Mouse (Mus musculus) hindbrain, embryonic 16.5 days (tissue): Measurements from ENCODE around the gene Myod1. TPM values are rescaled to one million over a fixed set of nuclear protein-coding genes. Genes with fewer than 3 reads are reported as not detected.

Source experiments
- ATAC-seq: fragments of 200-750 bp; cut with Nextera tagmentation; 2 replicates; pipeline ENCODE4 v1.8.0; 2017; ENCODE audit warnings: moderate TSS enrichment, moderate library complexity
- H3K27ac ChIP-seq: fragments of 300-500 bp; sonication (generic); 2 replicates; pipeline ENCODE4 v1.5.1; 2014; ENCODE audit warnings: low read depth, mild to moderate bottlenecking, control low read depth, low read length, moderate library complexity
- H3K27me3 ChIP-seq: fragments of 300-500 bp; sonication (generic); replicated peaks from 2 replicates; pipeline ENCODE4 v1.6.1; 2014; ENCODE audit warnings: low read length; ENCODE audit not compliant: control insufficient read depth, insufficient read depth
- H3K36me3 ChIP-seq: fragments of 300-500 bp; sonication (generic); 2 replicates; pipeline ENCODE4 v1.6.1; 2014; ENCODE audit warnings: mild to moderate bottlenecking, low read length, moderate library complexity, mixed read lengths; ENCODE audit not compliant: control insufficient read depth, insufficient read depth
- H3K4me1 ChIP-seq: fragments of 300-500 bp; sonication (generic); 2 replicates; pipeline ENCODE4 v1.6.1; 2014; ENCODE audit warnings: low read depth, low read length; ENCODE audit not compliant: control insufficient read depth, insufficient read depth
- H3K4me2 ChIP-seq: fragments of 300-500 bp; sonication (generic); 2 replicates; pipeline ENCODE4 v1.6.1; 2014; ENCODE audit warnings: mild to moderate bottlenecking, low read length, control low read depth, moderate library complexity
- H3K4me3 ChIP-seq: fragments of 300-500 bp; sonication (generic); 2 replicates; pipeline ENCODE4 v1.5.1; 2014; ENCODE audit warnings: mild to moderate bottlenecking, low read length, control low read depth, moderate library complexity
- H3K9ac ChIP-seq: fragments of 300-500 bp; sonication (generic); 2 replicates; pipeline ENCODE4 v1.6.1; 2014; ENCODE audit warnings: low read depth, mild to moderate bottlenecking, control low read depth, low read length, moderate library complexity
- H3K9me3 ChIP-seq: fragments of 300-500 bp; sonication (generic); 2 replicates; pipeline ENCODE4 v1.6.1; 2014; ENCODE audit warnings: mild to moderate bottlenecking, low read length, moderate library complexity; ENCODE audit not compliant: control insufficient read depth
- WGBS: fragments of 180-500 bp; shearing (Covaris S2); extraction: QIAGEN DNeasy Blood & Tissue Kit; methylation state at CpG from one replicate; pipeline ENCODE4 v1.1.7; 2014; 5-methylcytosine and 5-hydroxymethylcytosine counted together
- polyA plus RNA-seq: library from polyadenylated mRNA; unstranded; fragments of >200 nt; fragmentation: Nextera tagmentation; extraction: Ambion mirVana; gene quantifications from 2 replicates; pipeline ENCODE4 v1.2.1, GENCODE M21; 2015

The Myod1 gene
- polyA plus RNA-seq, 1 experiment from 2014 or later = 0.19 TPM

DNA sequence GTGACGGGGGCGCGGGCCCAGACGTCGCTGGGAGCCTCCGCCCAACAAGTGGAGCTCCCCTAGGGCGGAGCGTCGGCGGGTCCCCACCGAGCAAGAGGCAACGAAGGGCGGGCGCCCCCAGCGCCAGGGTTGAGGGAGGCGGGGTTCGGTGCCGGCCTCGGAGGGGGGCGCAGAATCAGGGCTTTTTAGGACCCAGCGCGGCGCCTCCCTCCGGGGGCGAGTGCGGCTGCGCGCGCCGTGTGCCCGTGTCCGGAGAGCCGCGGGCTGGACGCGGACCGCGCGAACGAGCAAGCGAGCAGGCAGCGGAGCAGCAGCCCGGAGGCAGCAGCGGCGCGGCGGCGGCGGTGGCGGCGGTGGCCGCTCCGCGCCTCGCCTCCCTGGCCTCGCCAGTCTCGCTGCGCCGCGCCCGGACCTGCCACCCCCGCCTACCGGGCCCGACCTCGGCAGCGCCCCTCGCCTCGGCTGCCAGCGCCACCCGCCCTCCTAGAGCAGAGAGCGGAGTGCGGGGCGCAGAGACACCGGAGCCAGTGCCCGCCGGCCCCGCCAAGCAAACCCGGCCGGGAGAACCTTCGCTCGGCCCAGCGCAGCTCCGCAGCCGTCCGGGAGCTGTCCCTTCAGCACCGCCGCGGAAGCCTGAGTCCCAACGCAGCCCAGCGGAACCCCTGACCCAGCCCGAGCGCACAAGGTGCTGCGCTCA, 20.1 kb downstream of the Myod1 start, which contains the start of gene Kcnc1:
TSS of gene Kcnc1 (plus strand) at position 267 of the 697 bp plus-strand sequence.
- Histone ChIP-seq H3K27ac (peak within 1 kb of the TSS; percentile 88), H3K9ac (peak within 1 kb of the TSS; percentile 97), H3K27me3 (peaks cover 13% of the 10 kb centered on the region), H3K4me3 (peak within 1 kb of the TSS; percentile 89), H3K9me3 (no peaks in the 10 kb centered on the region), H3K4me1 (peaks cover 35% of the 10 kb centered on the region), H3K36me3 (no peaks in the 10 kb centered on the region), H3K4me2 (peak within 1 kb of the TSS; percentile 83)
- under 1% methylated on average over 65 of the region's 93 CpGs for WGBS
- ATAC-seq = peak; percentile 71

DNA sequence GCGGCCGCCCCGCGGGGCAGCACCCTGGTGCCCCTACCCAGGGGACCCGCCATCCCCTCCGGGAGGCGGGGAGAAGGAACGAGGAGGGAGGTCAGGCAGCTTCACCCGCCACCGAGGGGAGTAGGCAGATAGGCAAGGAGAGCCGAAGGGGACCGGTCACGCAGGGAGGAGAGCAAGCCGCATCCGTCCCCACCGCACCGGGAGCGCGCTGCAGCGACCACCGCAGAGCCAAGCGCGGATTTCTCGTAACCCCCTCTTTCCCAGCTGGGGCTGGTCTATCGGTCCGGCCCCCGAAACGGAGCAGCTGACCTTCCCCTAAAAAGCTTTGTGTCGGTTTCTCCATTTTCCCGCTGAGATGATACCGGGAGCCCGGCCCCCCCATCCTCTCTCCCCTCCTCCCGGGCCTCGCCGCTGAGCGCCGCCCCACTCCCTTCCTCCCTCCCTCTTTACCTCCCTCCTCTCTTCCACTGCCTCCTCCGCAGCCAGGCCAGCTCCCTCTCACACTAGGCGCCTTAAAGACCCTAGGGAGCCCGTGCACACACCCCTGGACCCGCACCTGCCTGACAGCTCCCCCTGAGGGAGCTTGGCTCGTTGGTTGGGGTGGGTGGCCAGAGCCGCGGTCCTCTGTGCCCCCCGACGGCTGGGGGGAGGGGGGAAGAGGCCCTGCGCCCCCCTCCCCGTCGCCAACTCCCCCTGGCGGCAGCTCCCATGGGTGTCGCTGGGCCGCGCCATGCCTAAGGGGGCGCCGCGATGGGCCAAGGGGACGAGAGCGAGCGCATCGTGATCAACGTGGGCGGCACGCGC, 20.9 kb downstream of the Myod1 start:
- peaks cover 42% of the 10 kb centered on the region for H3K4me1 ChIP-seq
- peaks cover 13% of the 10 kb centered on the region for H3K27me3 ChIP-seq
- WGBS = under 1% methylated on average over 61 of the region's 64 CpGs

DNA sequence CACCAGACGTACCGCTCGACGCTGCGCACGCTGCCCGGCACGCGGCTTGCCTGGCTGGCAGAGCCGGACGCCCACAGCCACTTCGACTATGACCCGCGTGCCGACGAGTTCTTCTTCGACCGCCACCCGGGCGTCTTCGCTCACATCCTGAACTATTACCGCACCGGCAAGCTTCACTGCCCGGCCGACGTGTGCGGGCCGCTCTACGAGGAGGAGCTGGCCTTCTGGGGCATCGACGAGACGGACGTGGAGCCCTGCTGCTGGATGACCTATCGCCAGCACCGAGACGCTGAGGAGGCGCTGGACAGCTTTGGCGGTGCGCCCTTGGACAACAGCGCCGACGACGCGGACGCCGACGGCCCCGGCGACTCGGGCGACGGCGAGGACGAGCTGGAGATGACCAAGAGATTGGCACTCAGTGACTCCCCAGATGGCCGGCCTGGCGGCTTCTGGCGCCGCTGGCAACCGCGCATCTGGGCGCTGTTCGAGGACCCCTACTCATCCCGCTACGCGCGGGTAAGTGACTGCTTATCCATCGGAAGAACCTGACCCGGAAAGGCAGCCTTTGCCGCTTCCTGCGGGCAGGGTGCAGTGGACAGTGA, 21.6 kb downstream of the Myod1 start:
- H3K4me3 ChIP-seq = peak overlapping the region; percentile 89
- no peak for ATAC-seq
- 7% methylated on average over 70 of the region's 70 CpGs for WGBS
- peaks cover 13% of the 10 kb centered on the region for H3K27me3 ChIP-seq
- no peaks in the 10 kb centered on the region for H3K9me3 ChIP-seq
- H3K9ac ChIP-seq = peak overlapping the region; percentile 97
- H3K4me2 ChIP-seq = peak overlapping the region; percentile 83
- H3K36me3 ChIP-seq = no peaks in the 10 kb centered on the region
- peaks cover 43% of the 10 kb centered on the region for H3K4me1 ChIP-seq
- peak overlapping the region; percentile 88 for H3K27ac ChIP-seq

More for the DNA sequence above, 20.9 kb downstream of the Myod1 start:
- peak overlapping the region; percentile 88 for H3K27ac ChIP-seq
- H3K4me3 ChIP-seq = peak overlapping the region; percentile 89
- H3K4me2 ChIP-seq = peak overlapping the region; percentile 83
- peak; percentile 52 for ATAC-seq
- H3K36me3 ChIP-seq = no peaks in the 10 kb centered on the region
- H3K9ac ChIP-seq = peak overlapping the region; percentile 97
- no peaks in the 10 kb centered on the region for H3K9me3 ChIP-seq

DNA sequence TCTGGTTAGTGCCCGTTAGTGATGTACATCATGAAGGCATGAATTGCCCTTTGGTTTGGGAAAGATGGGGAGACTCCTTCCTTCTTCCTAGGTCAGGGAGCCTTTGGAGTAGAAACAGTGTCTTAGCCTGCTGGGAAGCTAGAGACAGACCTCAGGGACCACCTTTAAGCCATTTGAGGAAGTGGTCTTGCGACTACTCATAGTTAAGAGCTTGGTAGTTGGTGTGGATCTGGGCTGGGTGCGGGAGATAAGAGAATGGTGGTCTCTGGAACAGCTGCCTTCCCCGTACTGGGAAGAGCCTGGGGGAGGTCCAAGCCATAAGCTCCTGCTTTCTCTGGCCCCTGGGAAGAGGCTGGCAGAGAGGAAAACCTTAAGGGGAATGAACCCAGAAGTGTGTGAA, 22.3 kb downstream of the Myod1 start:
- no peak for ATAC-seq
- peak overlapping the region; percentile 97; the same call in 1 of the 2 replicates for H3K9ac ChIP-seq
- H3K4me2 ChIP-seq = peak overlapping the region; percentile 83
- H3K36me3 ChIP-seq = no peaks in the 10 kb centered on the region
- H3K9me3 ChIP-seq = no peaks in the 10 kb centered on the region
- H3K27ac ChIP-seq = no peak overlapping the region
- 47% methylated on average over 4 of the region's 4 CpGs for WGBS
- H3K4me3 ChIP-seq = peak overlapping the region; percentile 89
- H3K27me3 ChIP-seq = peaks cover 13% of the 10 kb centered on the region
- H3K4me1 ChIP-seq = peaks cover 43% of the 10 kb centered on the region

DNA sequence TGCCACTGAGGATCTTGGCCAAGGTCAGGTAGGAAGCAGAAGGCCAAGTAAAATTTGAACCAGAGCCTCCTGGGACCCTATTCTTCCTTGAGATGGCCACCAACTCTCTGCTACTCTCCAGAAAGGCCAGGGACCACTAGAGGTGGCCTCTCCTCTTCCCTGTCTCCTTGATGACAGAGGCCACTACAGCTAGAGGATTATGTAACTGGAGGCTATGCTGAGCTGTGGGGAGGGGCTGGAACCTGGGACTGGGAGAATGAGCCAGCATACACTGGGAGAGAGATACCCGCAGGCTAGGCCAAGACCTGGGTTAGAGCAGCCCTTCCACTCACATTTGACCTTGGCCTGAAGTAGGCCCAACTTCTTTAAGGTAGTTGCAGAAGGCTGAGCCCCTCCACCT, 23.4 kb downstream of the Myod1 start:
- 90% methylated on average over 1 of the region's 1 CpGs for WGBS
- no peak overlapping the region for H3K27ac ChIP-seq
- peak overlapping the region; percentile 59 for H3K9ac ChIP-seq
- peaks cover 8% of the 10 kb centered on the region for H3K27me3 ChIP-seq
- ATAC-seq = no peak
- peak overlapping the region; percentile 83 for H3K4me2 ChIP-seq
- peak overlapping the region; percentile 89 for H3K4me3 ChIP-seq
- H3K4me1 ChIP-seq = peaks cover 43% of the 10 kb centered on the region
- H3K9me3 ChIP-seq = no peaks in the 10 kb centered on the region
- H3K36me3 ChIP-seq = 0 out of 2 replicates have a peak, but pooled peaks cover under 1% of the 10 kb centered on the region

DNA sequence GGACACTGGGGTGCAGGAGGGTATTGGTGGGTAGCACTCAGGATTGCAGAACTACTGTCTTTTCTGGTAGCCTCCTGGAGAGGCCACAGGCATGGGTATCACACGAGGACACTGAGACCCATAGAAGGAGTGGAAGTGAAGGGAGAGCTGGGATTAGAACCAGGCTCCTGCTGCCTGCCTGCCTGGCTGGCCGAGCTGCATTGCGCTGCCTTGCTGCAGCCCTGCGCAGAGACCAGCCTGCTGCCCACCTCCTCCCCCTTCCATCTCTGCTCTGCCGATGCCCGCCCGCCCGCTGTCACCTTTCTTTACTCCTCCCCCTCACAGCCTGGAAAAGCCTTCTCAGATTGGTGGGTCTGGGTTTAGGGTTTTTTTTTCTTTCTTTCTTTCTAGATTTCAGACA, 24.1 kb downstream of the Myod1 start:
- H3K4me2 ChIP-seq = peak overlapping the region; percentile 83
- no peak overlapping the region for H3K27ac ChIP-seq
- 22% methylated on average over 8 of the region's 8 CpGs for WGBS

DNA sequence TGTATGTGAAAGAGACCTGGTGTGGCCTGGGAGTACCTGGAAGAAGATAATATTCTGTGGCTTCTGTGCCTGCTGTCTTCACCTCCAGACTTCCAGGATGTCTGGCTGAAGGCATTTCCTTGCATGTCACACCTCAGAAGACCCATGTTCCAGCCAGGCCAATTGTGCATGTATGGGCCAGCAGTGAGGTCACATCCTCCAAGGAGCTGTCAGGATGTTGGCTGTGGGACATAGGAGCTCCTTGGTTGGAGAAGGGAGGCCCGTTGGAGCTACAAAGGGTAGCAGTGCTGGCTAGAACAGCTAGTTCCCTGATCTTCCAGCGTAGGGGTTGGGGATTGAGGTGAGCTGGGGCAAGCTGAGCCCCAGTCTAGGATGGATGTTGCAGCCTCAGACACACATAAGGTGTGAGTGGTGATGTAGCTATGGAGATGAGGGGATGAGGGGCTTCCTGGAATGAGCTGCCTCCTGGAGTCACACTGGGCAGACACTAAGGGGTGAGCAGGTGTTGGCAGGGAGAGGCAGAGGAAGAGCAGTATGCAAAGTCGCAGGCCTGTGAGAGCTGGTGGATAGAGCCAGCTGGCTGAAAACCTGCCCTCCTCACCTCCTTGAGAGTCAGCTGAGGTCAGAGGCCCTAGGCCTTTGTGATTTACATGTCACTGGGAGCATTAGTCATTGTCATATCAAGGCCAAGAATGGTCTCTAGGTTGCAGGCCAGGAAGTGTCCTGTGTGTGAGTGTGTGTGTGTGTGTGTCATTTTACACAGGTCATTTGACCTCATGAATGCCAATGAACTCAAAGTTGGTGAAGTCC, 25.3 kb downstream of the Myod1 start:
- no peaks in the 10 kb centered on the region for H3K27me3 ChIP-seq
- H3K4me3 ChIP-seq = peak overlapping the region; percentile 89
- 0 out of 2 replicates have a peak, but pooled peaks cover 4% of the 10 kb centered on the region for H3K36me3 ChIP-seq
- 66% methylated on average over 3 of the region's 3 CpGs for WGBS
- no peaks in the 10 kb centered on the region for H3K9me3 ChIP-seq
- ATAC-seq = no peak
- H3K4me1 ChIP-seq = peaks cover 38% of the 10 kb centered on the region
- no peak overlapping the region for H3K27ac ChIP-seq
- no peak overlapping the region for H3K9ac ChIP-seq
- H3K4me2 ChIP-seq = peak overlapping the region; percentile 83

More for the DNA sequence above, 24.1 kb downstream of the Myod1 start:
- peak; percentile 18; the same call in 1 of the 2 replicates for ATAC-seq
- peaks cover 43% of the 10 kb centered on the region for H3K4me1 ChIP-seq
- no peaks in the 10 kb centered on the region for H3K9me3 ChIP-seq
- H3K4me3 ChIP-seq = peak overlapping the region; percentile 89
- H3K36me3 ChIP-seq = 0 out of 2 replicates have a peak, but pooled peaks cover 4% of the 10 kb centered on the region
- peaks cover 2% of the 10 kb centered on the region for H3K27me3 ChIP-seq
- peak overlapping the region; percentile 59 for H3K9ac ChIP-seq

DNA sequence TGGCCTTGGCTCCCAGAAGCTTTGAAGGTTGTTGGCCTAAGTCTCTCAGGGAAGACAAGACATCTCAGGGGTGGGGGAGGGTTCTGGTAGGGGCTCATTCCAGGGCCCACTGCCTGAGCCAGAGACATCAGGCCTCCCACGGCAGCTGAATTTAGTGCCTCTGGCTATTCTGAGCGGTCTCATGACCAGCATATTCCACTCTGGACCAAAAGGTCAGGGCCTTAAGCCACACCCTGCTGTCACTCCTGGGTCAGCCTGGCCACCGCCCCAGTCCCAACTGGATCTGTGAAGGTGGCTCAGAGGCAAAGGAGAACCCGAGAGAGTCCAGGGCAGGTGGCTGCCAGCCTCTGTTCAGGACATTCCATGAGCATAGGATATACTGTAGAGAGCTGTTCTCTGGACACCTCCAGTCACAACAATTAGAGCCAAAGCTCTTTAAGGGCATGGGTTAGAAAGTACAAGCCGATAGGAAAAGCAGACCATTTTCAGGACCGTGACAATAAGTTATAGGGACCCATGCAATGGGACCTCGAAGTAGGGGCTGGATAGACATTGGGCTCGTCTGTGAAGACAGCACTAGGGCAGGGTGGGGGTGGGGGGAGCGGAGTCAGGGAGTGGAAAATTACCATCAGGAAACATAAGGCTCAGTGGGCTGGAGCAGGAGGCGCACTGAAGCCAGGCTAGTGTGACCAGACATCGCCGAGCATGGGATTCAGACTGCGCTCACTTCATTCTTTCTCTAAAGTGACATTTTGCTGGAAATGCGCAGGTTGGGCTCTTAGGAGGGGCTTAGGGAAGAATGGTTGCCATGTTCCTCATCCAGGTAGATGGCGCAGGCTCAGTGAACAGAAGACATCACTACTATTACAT, 27.6 kb downstream of the Myod1 start:
- Histone ChIP-seq H3K4me2 (no peak overlapping the region), H3K4me1 (peaks cover 28% of the 10 kb centered on the region), H3K36me3 (0 out of 2 replicates have a peak, but pooled peaks cover 4% of the 10 kb centered on the region), H3K27me3 (no peaks in the 10 kb centered on the region), H3K4me3 (no peak overlapping the region), H3K27ac (no peak overlapping the region), H3K9ac (no peak overlapping the region), H3K9me3 (no peaks in the 10 kb centered on the region)
- no peak for ATAC-seq
- 81% methylated on average over 15 of the region's 15 CpGs for WGBS
